Mouse (Mus musculus): Measurements from ENCODE around the gene Cpm. TPM values are rescaled to one million over a fixed set of nuclear protein-coding genes. Genes with fewer than 3 reads are reported as not detected.
A peak's percentile ranks its signal among the peaks of the same experiment; 100 is the strongest.

The Cpm gene
- polyA plus RNA-seq, 1 experiment: 13.6 TPM

DNA sequence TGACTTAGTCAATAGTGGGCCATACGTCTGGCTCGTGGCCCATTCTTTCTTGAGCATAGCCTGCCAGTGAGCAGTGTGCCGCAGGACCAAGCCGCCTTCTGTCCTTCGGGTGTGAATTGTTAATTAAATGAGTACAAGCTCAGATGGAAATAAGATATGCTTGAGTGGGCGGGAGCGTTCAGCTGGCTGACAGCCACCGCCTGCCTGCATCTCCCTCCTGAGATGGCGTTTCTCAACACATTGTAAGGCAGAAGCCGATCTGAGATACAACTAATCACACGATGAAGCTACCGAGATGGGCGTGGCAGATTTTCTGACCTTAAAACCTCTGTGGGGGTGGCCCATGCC lies 17.8 kb downstream of the Cpm start:
- Histone ChIP-seq H3K27ac (ENCODE audit: insufficient read depth, low read length) (no peak overlapping the region), H3K27me3 (ENCODE audit: control insufficient read depth, insufficient read depth, low read length) (no peaks in the 10 kb centered on the region)
- WGBS: 7% methylated on average over 13 of the region's 13 CpGs

DNA sequence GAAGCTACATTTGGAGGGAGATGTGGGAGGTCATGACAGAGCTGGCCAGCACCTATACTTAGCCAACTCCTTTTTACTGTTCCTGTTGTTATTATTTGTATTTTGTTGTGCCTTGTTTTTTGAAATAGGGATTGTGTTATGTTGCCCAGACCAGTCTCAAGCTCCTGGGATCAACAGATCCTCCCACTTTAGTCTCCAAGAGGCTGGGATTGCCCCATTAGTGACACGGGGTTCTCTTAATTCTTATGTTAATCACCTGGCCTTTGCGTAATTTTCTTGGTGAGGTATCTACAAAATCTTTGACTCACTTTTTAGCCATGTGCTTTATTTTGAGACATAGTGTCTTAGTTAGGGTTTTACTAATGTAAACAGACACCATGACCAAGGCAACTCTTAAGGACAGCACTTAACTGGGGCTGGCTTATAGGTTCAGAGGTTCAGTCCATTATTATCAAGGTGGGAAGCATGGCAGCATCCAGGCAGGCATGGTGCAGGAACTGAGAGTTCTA lies 18.7 kb downstream of the Cpm start:
- no peaks in the 10 kb centered on the region for H3K4me1 ChIP-seq (ENCODE audit: control insufficient read depth, insufficient read depth, low read length)
- no peaks in the 10 kb centered on the region for H3K27me3 ChIP-seq (ENCODE audit: control insufficient read depth, insufficient read depth, low read length)
- DNase-seq: no peak
- 93% methylated on average over 2 of the region's 2 CpGs for WGBS
- TF ChIP-seq POLR2A (IDR thresholded peaks at IDR 0.05; ENCODE audit: borderline replicate concordance, insufficient read depth, low read length) (no peak), CTCF (IDR thresholded peaks at IDR 0.05; ENCODE audit: borderline replicate concordance, insufficient read depth, low read depth, low read length) (no peak)
- no peak overlapping the region for H3K27ac ChIP-seq (ENCODE audit: insufficient read depth, low read length)
- H3K4me3 ChIP-seq (replicated peaks; ENCODE audit: insufficient read depth, low read depth, low read length): no peak overlapping the region

More for the DNA sequence above, 17.8 kb downstream of the Cpm start:
- H3K4me3 ChIP-seq (replicated peaks; ENCODE audit: insufficient read depth, low read depth, low read length): no peak overlapping the region
- DNase-seq: peak; percentile 36 to 55
- no peaks in the 10 kb centered on the region for H3K4me1 ChIP-seq (ENCODE audit: control insufficient read depth, insufficient read depth, low read length)
- TF ChIP-seq POLR2A (IDR thresholded peaks at IDR 0.05; ENCODE audit: borderline replicate concordance, insufficient read depth, low read length): no peak
- no peak for TF ChIP-seq CTCF (IDR thresholded peaks at IDR 0.05; ENCODE audit: borderline replicate concordance, insufficient read depth, low read depth, low read length)

DNA sequence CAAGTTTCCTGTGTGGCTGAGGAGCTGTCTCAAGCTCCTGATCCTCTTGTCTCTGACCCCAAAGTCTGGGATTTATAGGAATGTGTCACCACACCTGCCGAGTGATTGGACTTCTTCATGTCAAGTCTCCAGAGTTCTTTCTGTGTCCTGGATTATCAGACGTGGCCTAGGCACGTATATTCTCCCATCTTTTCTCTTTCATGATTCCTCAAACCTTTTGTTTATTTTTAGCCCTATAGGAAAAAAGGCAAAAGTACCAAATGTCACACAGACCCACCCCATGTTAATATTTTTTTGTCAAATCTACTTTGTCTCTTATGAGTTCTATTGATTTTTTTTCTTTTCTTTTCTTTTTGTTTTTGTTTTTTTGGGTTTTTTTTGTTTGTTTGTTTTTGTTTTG lies 19.3 kb downstream of the Cpm start:
- H3K27ac ChIP-seq (ENCODE audit: insufficient read depth, low read length): no peak overlapping the region
- H3K4me1 ChIP-seq (ENCODE audit: control insufficient read depth, insufficient read depth, low read length): no peaks in the 10 kb centered on the region
- DNase-seq: no peak
- WGBS: 97% methylated on average over 3 of the region's 3 CpGs
- TF ChIP-seq CTCF (IDR thresholded peaks at IDR 0.05; ENCODE audit: borderline replicate concordance, insufficient read depth, low read depth, low read length) (no peak), POLR2A (IDR thresholded peaks at IDR 0.05; ENCODE audit: borderline replicate concordance, insufficient read depth, low read length) (no peak)
- no peaks in the 10 kb centered on the region for H3K27me3 ChIP-seq (ENCODE audit: control insufficient read depth, insufficient read depth, low read length)
- no peak overlapping the region for H3K4me3 ChIP-seq (replicated peaks; ENCODE audit: insufficient read depth, low read depth, low read length)

DNA sequence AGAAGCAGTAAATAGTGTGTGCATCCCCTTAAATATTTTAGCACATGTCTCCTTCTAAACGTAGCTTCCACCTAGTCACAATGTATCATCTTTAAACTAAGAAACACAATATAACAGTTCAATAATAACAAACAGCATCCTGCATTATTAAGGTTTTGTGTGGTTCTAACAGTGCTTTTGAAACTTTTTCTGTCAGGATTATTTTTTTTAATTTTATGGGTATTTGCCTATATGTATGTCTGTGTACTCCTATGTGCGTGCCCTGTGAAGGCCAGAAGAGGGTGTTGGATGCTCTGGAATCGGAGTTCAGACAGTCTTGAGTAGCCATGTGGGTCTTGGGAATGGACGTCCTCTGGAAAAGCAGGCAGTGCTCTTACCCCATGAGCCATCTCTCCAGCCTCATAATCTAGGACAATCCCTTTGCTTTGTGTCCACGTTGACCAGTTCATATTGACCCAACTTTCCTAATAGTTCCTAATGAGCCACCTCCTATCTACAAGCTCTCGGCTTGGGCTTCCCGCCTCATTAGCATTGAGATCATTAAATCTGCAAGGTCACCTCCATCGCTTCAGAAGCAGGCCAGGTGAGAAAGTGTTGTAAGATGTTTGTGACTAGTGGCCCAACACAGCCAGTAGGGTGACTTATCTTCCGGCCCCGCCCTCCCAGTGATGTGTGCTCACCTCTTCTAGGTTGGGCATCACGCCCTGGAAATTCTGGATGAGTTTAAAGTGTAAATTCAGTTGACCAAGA lies 20.2 kb downstream of the Cpm start:
- TF ChIP-seq CTCF (IDR thresholded peaks at IDR 0.05; ENCODE audit: borderline replicate concordance, insufficient read depth, low read depth, low read length) (no peak), POLR2A (IDR thresholded peaks at IDR 0.05; ENCODE audit: borderline replicate concordance, insufficient read depth, low read length) (no peak)
- no peaks in the 10 kb centered on the region for H3K27me3 ChIP-seq (ENCODE audit: control insufficient read depth, insufficient read depth, low read length)
- H3K27ac ChIP-seq (ENCODE audit: insufficient read depth, low read length): no peak overlapping the region
- no peak overlapping the region for H3K4me3 ChIP-seq (replicated peaks; ENCODE audit: insufficient read depth, low read depth, low read length)
- no peak for DNase-seq
- H3K4me1 ChIP-seq (ENCODE audit: control insufficient read depth, insufficient read depth, low read length): no peaks in the 10 kb centered on the region
- WGBS: 96% methylated on average over 11 of the region's 11 CpGs

DNA sequence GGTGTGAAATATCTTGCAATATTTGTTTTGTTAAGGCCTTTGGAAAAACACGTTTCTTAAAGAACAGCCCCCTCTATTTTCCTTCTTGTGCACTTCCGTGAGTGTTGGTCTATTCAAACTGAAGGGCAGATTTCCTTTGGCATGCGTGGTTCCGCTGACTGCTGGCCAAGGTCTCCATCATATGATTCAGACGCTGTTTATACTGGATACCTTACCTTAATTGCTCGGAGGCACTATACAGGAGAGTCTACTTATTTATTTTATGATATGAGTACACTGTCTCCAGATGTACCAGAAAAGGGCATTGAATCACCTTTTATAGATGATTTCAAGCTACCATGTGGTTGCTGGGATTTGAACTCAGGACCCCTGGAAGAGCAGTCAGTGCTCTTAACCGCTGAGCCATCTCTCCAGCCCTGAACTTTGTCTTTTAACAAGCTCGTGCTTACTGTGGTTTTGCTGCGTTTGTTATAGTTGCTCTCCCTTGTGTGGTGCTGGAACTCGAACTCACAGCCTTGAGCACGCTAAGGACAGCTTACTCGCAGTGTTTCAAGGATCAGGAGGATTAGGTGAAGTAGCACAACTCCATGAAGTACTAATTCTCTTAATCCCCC lies 20.8 kb downstream of the Cpm start:
- WGBS: 92% methylated on average over 12 of the region's 12 CpGs
- no peak overlapping the region for H3K27ac ChIP-seq (ENCODE audit: insufficient read depth, low read length)
- no peak overlapping the region for H3K4me3 ChIP-seq (replicated peaks; ENCODE audit: insufficient read depth, low read depth, low read length)
- H3K4me1 ChIP-seq (ENCODE audit: control insufficient read depth, insufficient read depth, low read length): no peaks in the 10 kb centered on the region
- no peaks in the 10 kb centered on the region for H3K27me3 ChIP-seq (ENCODE audit: control insufficient read depth, insufficient read depth, low read length)
- TF ChIP-seq POLR2A (IDR thresholded peaks at IDR 0.05; ENCODE audit: borderline replicate concordance, insufficient read depth, low read length) (no peak), CTCF (IDR thresholded peaks at IDR 0.05; ENCODE audit: borderline replicate concordance, insufficient read depth, low read depth, low read length) (no peak)
- no peak for DNase-seq

DNA sequence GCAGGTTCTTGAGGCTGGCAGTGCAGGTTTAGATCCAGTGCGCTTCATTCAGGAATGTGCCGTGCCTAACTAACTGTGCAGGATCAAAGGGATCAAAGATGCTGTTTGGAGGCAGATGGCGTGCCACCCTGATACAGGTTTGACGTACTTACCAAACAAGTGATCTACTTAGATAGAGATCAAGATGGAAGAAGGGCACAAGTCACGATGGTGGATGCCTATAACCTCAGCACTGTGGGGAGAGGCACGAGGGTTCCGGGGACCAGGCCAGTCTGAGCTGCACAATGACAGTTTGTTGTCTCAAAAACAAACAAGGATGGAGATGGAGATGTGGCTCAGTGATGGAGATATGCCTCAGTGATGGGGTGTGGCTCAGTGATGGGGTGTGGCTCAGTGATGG lies 21.4 kb downstream of the Cpm start:
- Histone ChIP-seq H3K27me3 (ENCODE audit: control insufficient read depth, insufficient read depth, low read length) (no peaks in the 10 kb centered on the region), H3K4me3 (replicated peaks; ENCODE audit: insufficient read depth, low read depth, low read length) (no peak overlapping the region), H3K4me1 (ENCODE audit: control insufficient read depth, insufficient read depth, low read length) (no peaks in the 10 kb centered on the region; the same call in 1 of the 2 replicates), H3K27ac (ENCODE audit: insufficient read depth, low read length) (no peak overlapping the region)
- WGBS: 86% methylated on average over 7 of the region's 7 CpGs
- no peak for TF ChIP-seq POLR2A (IDR thresholded peaks at IDR 0.05; ENCODE audit: borderline replicate concordance, insufficient read depth, low read length)
- no peak for TF ChIP-seq CTCF (IDR thresholded peaks at IDR 0.05; ENCODE audit: borderline replicate concordance, insufficient read depth, low read depth, low read length)
- no peak for DNase-seq

DNA sequence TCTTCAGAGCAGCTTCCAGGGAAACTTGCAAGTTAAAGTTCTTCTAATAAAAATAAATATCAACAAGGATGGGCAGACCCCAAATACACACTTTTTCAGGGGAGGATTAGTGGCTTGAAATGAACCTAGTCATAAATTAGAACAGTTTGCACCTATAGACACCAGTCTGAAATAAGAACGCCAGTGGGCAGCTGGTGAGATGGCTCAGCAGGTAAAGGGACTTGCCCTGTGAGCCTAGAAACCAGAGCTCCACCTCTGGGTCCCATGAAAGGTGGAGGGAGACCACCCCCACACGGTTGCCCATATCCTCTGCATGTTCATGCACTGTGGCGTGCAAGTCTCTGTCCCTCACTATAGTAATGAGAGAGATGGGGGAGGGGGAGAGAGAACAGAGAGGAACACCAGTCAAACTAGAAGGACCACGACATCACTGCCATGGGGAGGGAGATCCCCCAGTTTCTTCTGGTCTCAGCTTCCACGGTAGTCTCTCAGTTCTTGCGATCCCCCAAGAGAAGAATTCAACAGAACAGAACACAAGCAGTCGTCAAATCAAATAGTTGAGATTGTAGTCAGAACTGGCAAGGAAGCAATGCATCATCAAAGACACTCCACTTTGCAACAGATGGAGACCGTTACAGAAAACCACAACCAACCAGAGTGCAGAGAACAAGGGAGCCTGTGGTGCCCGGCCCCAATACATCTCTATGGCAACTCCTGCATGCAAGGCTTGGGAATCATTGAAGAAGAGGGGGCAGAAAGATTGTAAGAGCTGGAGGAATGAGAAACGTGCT lies 22.5 kb downstream of the Cpm start:
- DNase-seq: no peak
- no peaks in the 10 kb centered on the region for H3K27me3 ChIP-seq (ENCODE audit: control insufficient read depth, insufficient read depth, low read length)

More for the DNA sequence above, 22.5 kb downstream of the Cpm start:
- no peak overlapping the region for H3K4me3 ChIP-seq (replicated peaks; ENCODE audit: insufficient read depth, low read depth, low read length)
- H3K27ac ChIP-seq (ENCODE audit: insufficient read depth, low read length): no peak overlapping the region
- H3K4me1 ChIP-seq (ENCODE audit: control insufficient read depth, insufficient read depth, low read length): no peaks in the 10 kb centered on the region; the same call in 1 of the 2 replicates
- 31% methylated on average over 10 of the region's 10 CpGs for WGBS
- TF ChIP-seq POLR2A (IDR thresholded peaks at IDR 0.05; ENCODE audit: borderline replicate concordance, insufficient read depth, low read length) (no peak), CTCF (IDR thresholded peaks at IDR 0.05; ENCODE audit: borderline replicate concordance, insufficient read depth, low read depth, low read length) (no peak)

All from cerebellum, adult 2 months (tissue).